Mouse (Mus musculus): Measurements from ENCODE around the gene Ddx10. TPM values are rescaled to one million over a fixed set of nuclear protein-coding genes. Genes with fewer than 3 reads are reported as not detected.
"Not testable (repeated sequence)": the region's sequence is repeated elsewhere in the genome, so short reads cannot be mapped to it uniquely, and the experiment has no call there.

The Ddx10 gene
- polyA plus RNA-seq, 1 experiment from 2014 or later = 29.4 TPM

DNA sequence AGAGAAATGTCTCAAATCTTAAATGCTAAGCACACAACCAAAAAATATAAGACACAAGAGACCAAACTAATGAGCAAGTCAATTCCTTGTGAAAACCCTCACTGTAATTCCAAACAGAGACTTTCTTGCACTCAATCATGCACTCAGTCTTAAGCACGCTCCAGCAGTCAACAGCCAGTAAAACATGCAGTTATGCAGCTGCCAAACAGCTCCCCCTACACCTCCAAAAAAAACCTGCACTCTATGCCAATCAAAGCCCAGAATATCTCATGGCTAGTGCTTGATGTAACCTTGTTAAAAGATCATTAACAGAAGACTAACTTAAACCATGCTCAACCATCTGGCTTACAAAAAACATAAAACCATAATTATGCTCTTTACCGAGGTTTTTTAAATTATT is 74.6 kb downstream of the Ddx10 start:
- peak; percentile 22; the same call in 1 of the 2 replicates for TF ChIP-seq CTCF (IDR thresholded peaks at IDR 0.05; ENCODE audit: low read depth)
- H3K27me3 ChIP-seq (ENCODE audit: insufficient read depth, low read length) = no peaks in the 10 kb centered on the region
- H3K9me3 ChIP-seq (ENCODE audit: low read depth, low read length) = no peaks in the 10 kb centered on the region
- H3K4me1 ChIP-seq (ENCODE audit: insufficient read depth) = no peaks in the 10 kb centered on the region
- no peak overlapping the region for H3K4me3 ChIP-seq (ENCODE audit: low read depth, low read length)
- H3K9ac ChIP-seq = no peak overlapping the region
- WGBS = 46% methylated on average over 2 of the region's 2 CpGs
- no peaks in the 10 kb centered on the region for H3K36me3 ChIP-seq (ENCODE audit: insufficient read depth)
- no peak for ATAC-seq (ENCODE audit: insufficient read depth)
- H3K27ac ChIP-seq (ENCODE audit: low read depth) = no peak overlapping the region
- H3K4me2 ChIP-seq = no peak overlapping the region
- DNase-seq = peak; percentile 18

- H3K27me3 ChIP-seq (ENCODE audit: insufficient read depth, low read length) = no peaks in the 10 kb centered on the region
- no peak overlapping the region for H3K27ac ChIP-seq (ENCODE audit: low read depth)
- H3K4me1 ChIP-seq (ENCODE audit: insufficient read depth) = no peaks in the 10 kb centered on the region
- H3K4me2 ChIP-seq = no peak overlapping the region
- H3K9ac ChIP-seq = no peak overlapping the region
- peak; percentile 79 for DNase-seq
- H3K4me3 ChIP-seq (ENCODE audit: low read depth, low read length) = no peak overlapping the region
- WGBS = 31% methylated on average over 4 of the region's 4 CpGs
- no peak; the same call in 1 of the 2 replicates for ATAC-seq (ENCODE audit: insufficient read depth)
- no peaks in the 10 kb centered on the region for H3K9me3 ChIP-seq (ENCODE audit: low read depth, low read length)
- TF ChIP-seq CTCF (IDR thresholded peaks at IDR 0.05; ENCODE audit: low read depth) = peak; percentile 86
- H3K36me3 ChIP-seq (ENCODE audit: insufficient read depth) = no peaks in the 10 kb centered on the region
Observed at GRCm38 (mm10) chr9:53144266-53144665, 103.6 kb downstream of the Ddx10 start.

- no peak for DNase-seq
- Histone ChIP-seq H3K27me3 (ENCODE audit: insufficient read depth, low read length) (no peaks in the 10 kb centered on the region), H3K4me3 (ENCODE audit: low read depth, low read length) (no peak overlapping the region), H3K4me1 (ENCODE audit: insufficient read depth) (no peaks in the 10 kb centered on the region), H3K4me2 (no peak overlapping the region), H3K36me3 (ENCODE audit: insufficient read depth) (no peaks in the 10 kb centered on the region), H3K9me3 (ENCODE audit: low read depth, low read length) (no peaks in the 10 kb centered on the region), H3K9ac (no peak overlapping the region), H3K27ac (ENCODE audit: low read depth) (no peak overlapping the region)
- 93% methylated on average over 2 of the region's 2 CpGs for WGBS
- no peak for TF ChIP-seq CTCF (IDR thresholded peaks at IDR 0.05; ENCODE audit: low read depth)
- ATAC-seq (ENCODE audit: insufficient read depth) = no peak
Observed at GRCm38 (mm10) chr9:53143508-53143907, 104.3 kb downstream of the Ddx10 start.

DNA sequence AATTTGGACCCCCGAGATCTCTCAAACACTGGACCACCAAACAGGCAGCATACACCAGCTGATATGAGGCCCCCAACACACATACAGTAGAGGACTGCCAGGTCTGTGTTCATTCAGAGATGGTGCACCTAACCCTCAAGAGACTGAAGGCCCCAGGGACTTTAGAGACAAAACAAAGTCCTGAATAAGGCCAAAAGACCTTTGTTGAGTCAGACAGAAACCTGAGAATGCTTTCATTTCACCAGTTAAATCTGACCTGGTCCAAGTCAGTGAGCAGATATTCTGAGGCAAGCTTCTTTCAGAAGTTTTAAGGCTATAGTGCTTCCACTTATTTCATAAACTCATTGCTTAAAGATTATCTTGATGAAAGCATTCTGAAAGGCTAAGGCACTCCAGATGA is 105.4 kb downstream of the Ddx10 start:
- not testable (repeated sequence) for ATAC-seq (ENCODE audit: insufficient read depth); H3K9me3 ChIP-seq (ENCODE audit: low read depth, low read length); H3K4me2 ChIP-seq; H3K4me1 ChIP-seq (ENCODE audit: insufficient read depth); H3K9ac ChIP-seq; H3K27me3 ChIP-seq (ENCODE audit: insufficient read depth, low read length); H3K36me3 ChIP-seq (ENCODE audit: insufficient read depth); DNase-seq; H3K27ac ChIP-seq (ENCODE audit: low read depth); H3K4me3 ChIP-seq (ENCODE audit: low read depth, low read length)
- 65% methylated on average over 1 of the region's 1 CpGs for WGBS

DNA sequence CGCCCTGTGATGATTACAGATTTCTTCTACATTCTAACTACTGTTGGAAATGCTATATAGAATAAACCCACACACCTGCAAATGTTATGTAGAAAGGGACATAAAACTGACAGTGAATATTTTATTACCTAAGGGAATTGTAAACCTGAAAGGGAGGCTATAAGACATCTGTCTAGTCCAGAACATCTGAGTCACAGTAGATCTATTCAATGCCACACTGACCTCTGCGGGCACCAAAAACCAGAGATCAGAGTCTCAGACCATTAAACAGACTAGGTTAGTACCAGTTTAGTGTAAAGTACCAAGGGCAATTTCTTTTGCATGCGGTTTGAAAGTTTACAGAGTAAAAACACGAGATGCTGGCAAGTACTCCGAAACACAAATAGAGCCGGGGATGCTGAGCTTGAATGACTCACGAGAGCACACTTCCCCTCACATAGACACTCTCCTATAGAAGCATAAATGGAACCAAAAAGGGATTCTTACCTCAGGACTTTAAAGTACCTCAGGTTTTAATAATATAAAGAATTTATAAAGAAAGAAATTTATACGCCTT is 107.2 kb downstream of the Ddx10 start:
- Histone ChIP-seq H3K9me3 (ENCODE audit: low read depth, low read length) (no peaks in the 10 kb centered on the region), H3K4me3 (ENCODE audit: low read depth, low read length) (no peak overlapping the region), H3K36me3 (ENCODE audit: insufficient read depth) (no peaks in the 10 kb centered on the region), H3K9ac (no peak overlapping the region), H3K27me3 (ENCODE audit: insufficient read depth, low read length) (no peaks in the 10 kb centered on the region), H3K27ac (ENCODE audit: low read depth) (no peak overlapping the region), H3K4me2 (no peak overlapping the region), H3K4me1 (ENCODE audit: insufficient read depth) (no peaks in the 10 kb centered on the region)
- ATAC-seq (ENCODE audit: insufficient read depth) (no peak), DNase-seq (no peak)
- TF ChIP-seq CTCF (IDR thresholded peaks at IDR 0.05; ENCODE audit: low read depth) = no peak
- WGBS = 87% methylated on average over 8 of the region's 8 CpGs

DNA sequence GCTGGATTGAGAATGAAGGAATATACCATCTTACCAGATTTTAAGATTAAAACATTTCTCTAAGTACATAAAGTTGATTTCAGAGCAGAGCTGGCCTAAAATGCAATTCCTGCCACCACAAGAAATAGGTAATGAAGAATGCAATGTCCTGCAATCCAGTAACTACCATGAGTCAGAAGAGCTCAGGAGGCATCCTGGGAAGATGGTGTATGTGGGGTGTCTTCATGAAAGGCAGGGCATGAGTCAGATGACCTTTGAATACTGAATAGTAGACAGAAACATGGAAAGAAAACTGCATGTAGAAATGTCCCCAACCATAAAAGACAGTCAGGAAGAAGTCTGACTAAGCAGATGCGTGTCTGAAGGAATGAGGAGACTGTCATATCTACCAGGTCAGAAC is 115.0 kb downstream of the Ddx10 start:
- TF ChIP-seq CTCF (IDR thresholded peaks at IDR 0.05; ENCODE audit: low read depth) = no peak
- no peaks in the 10 kb centered on the region for H3K9me3 ChIP-seq (ENCODE audit: low read depth, low read length)
- no peaks in the 10 kb centered on the region for H3K4me1 ChIP-seq (ENCODE audit: insufficient read depth)
- H3K36me3 ChIP-seq (ENCODE audit: insufficient read depth) = no peaks in the 10 kb centered on the region
- no peak overlapping the region for H3K4me3 ChIP-seq (ENCODE audit: low read depth, low read length)
- 89% methylated on average over 1 of the region's 1 CpGs for WGBS
- H3K27ac ChIP-seq (ENCODE audit: low read depth) = no peak overlapping the region
- H3K4me2 ChIP-seq = no peak overlapping the region
- ATAC-seq (ENCODE audit: insufficient read depth) (no peak), DNase-seq (no peak)
- H3K27me3 ChIP-seq (ENCODE audit: insufficient read depth, low read length) = no peaks in the 10 kb centered on the region
- no peak overlapping the region for H3K9ac ChIP-seq

- ATAC-seq (ENCODE audit: insufficient read depth) (no peak), DNase-seq (no peak)
- H3K36me3 ChIP-seq (ENCODE audit: insufficient read depth) = no peaks in the 10 kb centered on the region
- no peak overlapping the region for H3K27ac ChIP-seq (ENCODE audit: low read depth)
- H3K9me3 ChIP-seq (ENCODE audit: low read depth, low read length) = no peaks in the 10 kb centered on the region
- no peaks in the 10 kb centered on the region for H3K4me1 ChIP-seq (ENCODE audit: insufficient read depth)
- no peak overlapping the region for H3K9ac ChIP-seq
- no peak overlapping the region for H3K4me3 ChIP-seq (ENCODE audit: low read depth, low read length)
- no peaks in the 10 kb centered on the region for H3K27me3 ChIP-seq (ENCODE audit: insufficient read depth, low read length)
- 84% methylated on average over 2 of the region's 2 CpGs for WGBS
- no peak for TF ChIP-seq CTCF (IDR thresholded peaks at IDR 0.05; ENCODE audit: low read depth)
- H3K4me2 ChIP-seq = no peak overlapping the region
Observed at GRCm38 (mm10) chr9:53130460-53130859, 117.4 kb downstream of the Ddx10 start.

GRCm38 (mm10) chr9:53101103-53101502 is 146.8 kb downstream of the Ddx10 start:
- TF ChIP-seq CTCF (IDR thresholded peaks at IDR 0.05; ENCODE audit: low read depth) = no peak
- DNase-seq = no peak

More at GRCm38 (mm10) chr9:53101103-53101502, 146.8 kb downstream of the Ddx10 start:
- Histone ChIP-seq H3K27me3 (ENCODE audit: insufficient read depth, low read length) (no peaks in the 10 kb centered on the region), H3K4me1 (ENCODE audit: insufficient read depth) (no peaks in the 10 kb centered on the region), H3K4me3 (ENCODE audit: low read depth, low read length) (no peak overlapping the region), H3K36me3 (ENCODE audit: insufficient read depth) (no peaks in the 10 kb centered on the region), H3K27ac (ENCODE audit: low read depth) (no peak overlapping the region), H3K9me3 (ENCODE audit: low read depth, low read length) (no peaks in the 10 kb centered on the region), H3K4me2 (no peak overlapping the region), H3K9ac (no peak overlapping the region)
- 74% methylated on average over 1 of the region's 1 CpGs for WGBS
- ATAC-seq (ENCODE audit: insufficient read depth) = no peak
